Mouse (Mus musculus): ENCODE measurements around the gene Grasp.
A peak's percentile ranks its signal among the peaks of the same experiment; 100 is the strongest.

Gene Grasp

DNA sequence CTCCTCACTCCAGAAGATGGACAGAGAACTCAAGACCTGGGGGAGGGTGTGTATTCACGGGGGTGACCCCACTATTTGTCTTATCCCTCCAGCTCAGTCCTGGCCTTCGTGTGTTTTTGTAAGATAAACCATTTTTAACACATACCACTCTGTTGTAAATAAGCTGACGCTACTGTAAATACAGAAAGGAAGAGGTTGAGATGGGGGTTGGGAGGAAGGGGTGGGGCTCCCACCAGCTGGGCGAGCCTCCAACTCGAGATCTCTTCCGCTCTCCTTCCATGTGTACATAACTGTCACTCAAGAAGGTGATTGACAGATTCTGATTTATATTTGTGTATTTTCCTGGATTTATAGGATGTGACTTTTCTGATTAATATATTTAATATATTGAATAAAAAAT, 50.4 kb downstream of the Grasp start:
- no peak for DNase-seq (ENCODE audit: inconsistent ontology term)

DNA sequence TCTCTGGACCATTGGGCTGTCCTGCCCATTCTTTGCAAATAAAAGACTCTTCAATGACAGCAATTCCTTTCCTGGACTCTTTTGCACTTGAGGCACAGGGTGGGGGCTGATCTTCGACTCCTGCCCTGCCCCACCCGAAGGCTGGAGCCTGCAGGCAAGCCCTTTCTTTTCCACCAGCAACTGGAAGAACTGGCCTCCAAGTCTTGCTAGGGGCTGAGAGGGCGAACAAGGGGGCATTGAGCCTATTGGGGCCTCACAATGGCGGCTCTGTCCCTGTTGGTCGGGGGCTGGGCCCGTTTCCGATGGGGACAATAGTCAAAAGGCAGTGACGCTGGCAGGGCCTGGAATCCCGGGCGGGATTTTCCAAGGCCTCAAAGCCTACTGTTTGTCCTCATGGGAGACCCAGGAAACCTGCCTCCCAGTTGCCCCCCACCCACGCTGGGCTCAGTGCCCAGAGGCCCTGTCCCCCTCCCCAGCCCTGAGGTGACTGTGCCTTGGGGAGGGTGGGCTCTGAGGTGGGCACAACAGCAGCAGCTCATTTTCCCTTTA, 53.4 kb downstream of the Grasp start:
- DNase-seq (ENCODE audit: inconsistent ontology term): peak; percentile 17

DNA sequence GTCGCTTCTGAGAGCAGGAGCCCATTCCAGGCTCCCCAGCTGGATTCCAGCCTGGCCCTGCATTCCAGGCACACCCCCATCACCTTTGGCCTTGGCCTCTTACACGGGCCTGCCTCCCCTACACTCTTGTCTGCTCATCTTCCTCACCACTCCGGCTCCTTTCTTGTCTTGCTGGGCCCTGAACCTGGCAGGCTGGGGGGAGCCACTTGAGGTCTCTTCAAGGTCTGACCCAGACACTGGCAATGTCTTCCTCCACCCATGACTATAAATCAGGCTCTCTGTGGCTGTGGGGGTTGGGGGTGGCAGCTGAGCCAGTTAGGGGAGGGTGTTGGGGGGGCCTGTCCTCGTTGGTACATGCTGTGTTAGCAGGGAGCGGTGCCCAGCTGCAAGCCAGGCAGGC, 54.6 kb downstream of the Grasp start:
- DNase-seq (ENCODE audit: inconsistent ontology term): no peak

DNA sequence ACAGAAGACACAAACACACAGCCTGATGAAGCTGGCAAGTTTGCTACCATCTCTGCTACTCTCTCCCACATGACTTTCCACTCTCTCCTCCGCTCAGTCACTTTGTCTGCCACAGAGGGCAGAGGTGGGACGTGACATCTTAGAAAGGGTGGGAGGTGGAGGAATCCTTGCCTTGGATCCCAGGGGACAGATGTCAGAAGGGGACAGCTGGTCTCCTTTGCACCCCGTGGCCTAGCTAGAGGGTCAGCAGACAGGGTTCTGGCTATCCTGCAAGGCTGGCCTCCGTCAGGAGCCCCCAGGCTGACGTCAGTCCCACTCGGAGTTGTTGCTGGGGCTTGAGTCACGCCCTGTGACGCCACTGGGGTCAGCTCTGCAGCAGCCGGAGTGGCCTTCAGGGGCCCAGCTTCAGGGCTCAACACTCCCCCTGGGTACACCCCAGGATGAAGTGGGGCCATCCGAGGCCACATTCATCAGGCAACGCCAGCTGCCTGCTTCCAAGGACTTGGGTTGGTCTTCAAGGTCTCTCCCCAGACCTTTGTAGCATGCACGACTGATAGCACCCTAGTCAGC, 55.5 kb downstream of the Grasp start:
- no peak for DNase-seq (ENCODE audit: inconsistent ontology term)

Measured in Muller cell, postnatal 12 days (primary cell).